Mouse (Mus musculus): ENCODE results near the gene Sgms1. TPM values are rescaled to one million over a fixed set of nuclear protein-coding genes. Genes with fewer than 3 reads are reported as not detected.

The Sgms1 gene
- polyA plus RNA-seq, 1 experiment: 15.8 TPM

DNA sequence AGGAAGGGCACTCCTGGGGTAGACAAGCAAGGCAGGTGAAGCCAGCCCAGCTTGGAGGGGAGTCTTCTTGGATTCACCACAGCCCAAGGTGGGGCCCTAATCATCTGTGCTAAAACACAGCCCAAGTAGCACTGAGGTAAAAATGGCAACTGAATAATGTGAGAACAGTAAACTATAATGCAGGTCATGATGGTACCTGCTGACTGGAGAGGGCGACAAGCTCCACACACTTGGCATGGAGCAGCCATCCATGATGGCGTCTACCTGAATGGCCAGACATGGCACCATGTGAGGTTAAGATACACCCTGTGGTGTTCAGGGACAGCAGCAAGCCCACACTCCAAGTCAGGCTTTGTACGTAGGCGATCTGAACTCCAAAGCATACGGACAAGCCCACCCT, 190.4 kb downstream of the Sgms1 start:
- no peaks in the 10 kb centered on the region for H3K27me3 ChIP-seq (ENCODE audit: control insufficient read depth, insufficient read depth, low read length)
- 96% methylated on average over 5 of the region's 5 CpGs for WGBS
- TF ChIP-seq POLR2A (IDR thresholded peaks at IDR 0.05; ENCODE audit: low read depth, low read length) (no peak), CTCF (IDR thresholded peaks at IDR 0.05; ENCODE audit: extremely low read depth, insufficient read depth, insufficient read length, insufficient replicate concordance) (no peak)
- 0 out of 2 replicates have a peak, but pooled peaks cover 3% of the 10 kb centered on the region for H3K36me3 ChIP-seq (ENCODE audit: control insufficient read depth, insufficient read depth, low read length)
- peaks cover 15% of the 10 kb centered on the region; the same call in 1 of the 2 replicates for H3K4me1 ChIP-seq (ENCODE audit: control insufficient read depth, insufficient read depth, insufficient read length)
- H3K27ac ChIP-seq (ENCODE audit: insufficient read depth, low read length): no peak overlapping the region
- DNase-seq (ENCODE audit: low read depth in 1 of 2, low spot score in 2 of 2): no peak
- H3K4me3 ChIP-seq (ENCODE audit: extremely low read depth, insufficient read depth, insufficient read length): no peak overlapping the region

DNA sequence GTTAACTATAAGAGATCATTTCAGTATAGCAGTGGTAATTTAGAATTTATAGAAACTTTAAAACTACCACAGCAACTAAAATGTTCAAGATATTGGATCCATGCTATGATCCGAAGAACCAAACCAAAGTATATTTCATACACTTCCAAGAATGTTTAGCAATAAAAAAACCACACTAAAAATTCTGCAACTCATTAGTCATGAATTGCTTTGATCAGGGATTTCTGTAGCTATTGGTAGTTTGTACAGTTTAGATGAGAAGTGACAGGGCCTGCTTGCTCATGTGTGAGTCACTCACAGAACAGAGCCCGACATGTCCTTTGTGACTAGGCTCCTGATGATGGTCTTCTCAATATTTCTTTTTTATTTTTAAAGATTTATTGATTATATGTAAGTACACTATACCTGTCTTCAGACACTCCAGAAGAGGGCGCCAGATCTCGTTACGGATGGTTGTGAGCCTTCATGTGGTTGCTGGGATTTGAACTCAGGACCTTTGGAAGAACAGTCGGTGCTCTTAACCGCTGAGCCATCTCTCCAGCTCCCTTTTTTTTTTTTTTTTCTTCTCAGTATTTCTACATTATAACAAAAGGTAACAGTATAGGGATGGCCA, 190.9 kb downstream of the Sgms1 start:
- Histone ChIP-seq H3K4me3 (ENCODE audit: extremely low read depth, insufficient read depth, insufficient read length) (no peak overlapping the region), H3K27me3 (ENCODE audit: control insufficient read depth, insufficient read depth, low read length) (no peaks in the 10 kb centered on the region), H3K27ac (ENCODE audit: insufficient read depth, low read length) (no peak overlapping the region), H3K4me1 (ENCODE audit: control insufficient read depth, insufficient read depth, insufficient read length) (peaks cover 15% of the 10 kb centered on the region; the same call in 1 of the 2 replicates), H3K36me3 (ENCODE audit: control insufficient read depth, insufficient read depth, low read length) (peaks cover 6% of the 10 kb centered on the region; the same call in 1 of the 2 replicates)
- WGBS: 96% methylated on average over 7 of the region's 7 CpGs
- DNase-seq (ENCODE audit: low read depth in 1 of 2, low spot score in 2 of 2): no peak
- TF ChIP-seq CTCF (IDR thresholded peaks at IDR 0.05; ENCODE audit: extremely low read depth, insufficient read depth, insufficient read length, insufficient replicate concordance) (no peak), POLR2A (IDR thresholded peaks at IDR 0.05; ENCODE audit: low read depth, low read length) (no peak)

DNA sequence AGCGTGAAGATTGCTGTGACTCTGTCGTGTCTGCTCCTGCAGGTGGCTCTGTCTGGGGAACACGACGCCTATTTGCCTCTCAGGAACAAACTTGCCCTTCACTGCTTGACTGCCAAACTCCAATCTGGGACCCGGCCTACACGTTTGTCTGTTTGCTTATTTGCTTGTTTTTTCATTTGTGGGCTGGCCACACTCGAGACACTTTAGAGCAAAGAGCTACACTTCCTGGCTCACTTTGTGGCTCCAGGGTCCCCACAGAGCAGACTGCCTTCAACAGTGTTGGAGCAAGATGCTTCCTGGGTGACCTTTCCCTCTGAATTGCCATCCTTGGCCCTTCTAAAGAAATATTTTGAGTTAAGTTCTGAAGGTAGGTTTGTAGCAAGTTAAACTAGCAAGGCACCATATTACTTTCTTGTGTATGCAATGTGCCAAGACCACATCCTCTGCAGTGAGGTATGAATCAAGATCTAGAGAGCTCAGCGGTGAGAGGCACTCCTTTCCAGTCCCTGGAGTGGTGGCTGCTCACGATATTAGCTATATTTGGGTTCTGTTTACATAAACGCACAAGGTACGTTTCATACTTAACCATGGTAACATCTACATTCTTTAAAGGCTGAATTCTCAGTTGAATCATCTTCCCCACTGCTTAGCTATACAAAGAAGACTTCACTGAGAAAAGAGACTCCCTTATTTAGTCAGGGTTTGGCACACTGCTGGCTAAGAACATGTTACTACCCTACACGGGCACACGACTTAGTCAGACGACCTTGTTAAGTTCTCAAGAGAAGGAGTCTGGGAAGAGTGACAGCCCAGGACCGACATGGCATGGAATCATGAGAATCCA, 192.3 kb downstream of the Sgms1 start:
- TF ChIP-seq POLR2A (IDR thresholded peaks at IDR 0.05; ENCODE audit: low read depth, low read length) (no peak), CTCF (IDR thresholded peaks at IDR 0.05; ENCODE audit: extremely low read depth, insufficient read depth, insufficient read length, insufficient replicate concordance) (no peak)
- DNase-seq (ENCODE audit: low read depth in 1 of 2, low spot score in 2 of 2): no peak
- H3K27me3 ChIP-seq (ENCODE audit: control insufficient read depth, insufficient read depth, low read length): no peaks in the 10 kb centered on the region
- WGBS: 63% methylated on average over 15 of the region's 15 CpGs
- peak overlapping the region; percentile 72 for H3K27ac ChIP-seq (ENCODE audit: insufficient read depth, low read length)
- peaks cover 10% of the 10 kb centered on the region; the same call in 1 of the 2 replicates for H3K4me1 ChIP-seq (ENCODE audit: control insufficient read depth, insufficient read depth, insufficient read length)
- no peak overlapping the region for H3K4me3 ChIP-seq (ENCODE audit: extremely low read depth, insufficient read depth, insufficient read length)
- peaks cover 5% of the 10 kb centered on the region; the same call in 1 of the 2 replicates for H3K36me3 ChIP-seq (ENCODE audit: control insufficient read depth, insufficient read depth, low read length)

DNA sequence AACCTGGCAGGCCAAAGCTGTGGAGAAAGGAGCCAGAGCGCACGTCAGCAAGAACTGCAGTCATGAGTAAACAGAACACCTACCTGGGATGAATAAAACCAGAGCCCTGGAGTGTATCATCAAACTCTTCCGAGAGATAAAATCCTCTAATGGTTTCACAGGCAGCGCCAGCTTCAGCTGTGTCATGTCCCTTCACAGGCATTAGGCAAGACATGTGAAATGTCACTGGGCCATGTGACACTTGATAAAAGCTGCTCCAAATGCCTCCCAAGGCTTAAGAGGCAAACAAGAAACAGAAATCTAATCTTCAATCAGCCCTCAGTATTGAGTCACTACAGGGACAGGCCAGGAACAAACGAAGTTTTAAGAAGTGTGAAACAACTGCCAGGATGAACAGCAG, 193.3 kb downstream of the Sgms1 start:
- H3K36me3 ChIP-seq (ENCODE audit: control insufficient read depth, insufficient read depth, low read length): peaks cover 5% of the 10 kb centered on the region; the same call in 1 of the 2 replicates

DNA sequence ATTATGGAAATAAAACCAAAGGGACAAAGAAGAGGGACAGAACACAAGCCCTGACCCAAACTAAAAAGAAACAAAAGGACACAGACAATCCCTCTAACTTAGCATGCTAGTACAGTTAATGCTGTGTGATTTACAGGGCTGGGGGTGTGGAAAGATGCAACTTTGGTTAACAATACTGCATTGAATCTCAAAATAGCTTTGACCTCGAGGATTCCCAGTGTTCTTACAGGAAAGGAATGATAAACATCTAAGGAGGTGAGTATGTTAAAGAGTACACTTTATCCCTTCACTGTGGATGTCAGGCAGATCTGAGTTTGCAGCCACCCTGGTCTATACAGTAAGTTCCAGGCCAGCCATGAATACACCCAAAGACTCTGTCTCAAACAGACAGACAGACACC, 194.7 kb downstream of the Sgms1 start:
- no peaks in the 10 kb centered on the region; the same call in 1 of the 2 replicates for H3K4me1 ChIP-seq (ENCODE audit: control insufficient read depth, insufficient read depth, insufficient read length)
- peaks cover 7% of the 10 kb centered on the region; the same call in 1 of the 2 replicates for H3K36me3 ChIP-seq (ENCODE audit: control insufficient read depth, insufficient read depth, low read length)
- WGBS: 53% methylated on average over 1 of the region's 1 CpGs
- DNase-seq (ENCODE audit: low read depth in 1 of 2, low spot score in 2 of 2): no peak
- H3K27me3 ChIP-seq (ENCODE audit: control insufficient read depth, insufficient read depth, low read length): no peaks in the 10 kb centered on the region
- H3K27ac ChIP-seq (ENCODE audit: insufficient read depth, low read length): no peak overlapping the region
- TF ChIP-seq POLR2A (IDR thresholded peaks at IDR 0.05; ENCODE audit: low read depth, low read length): no peak
- no peak for TF ChIP-seq CTCF (IDR thresholded peaks at IDR 0.05; ENCODE audit: extremely low read depth, insufficient read depth, insufficient read length, insufficient replicate concordance)
- H3K4me3 ChIP-seq (ENCODE audit: extremely low read depth, insufficient read depth, insufficient read length): no peak overlapping the region

More for the DNA sequence above, 193.3 kb downstream of the Sgms1 start:
- Histone ChIP-seq H3K4me3 (ENCODE audit: extremely low read depth, insufficient read depth, insufficient read length) (no peak overlapping the region), H3K4me1 (ENCODE audit: control insufficient read depth, insufficient read depth, insufficient read length) (peaks cover 3% of the 10 kb centered on the region; the same call in 1 of the 2 replicates), H3K27ac (ENCODE audit: insufficient read depth, low read length) (no peak overlapping the region), H3K27me3 (ENCODE audit: control insufficient read depth, insufficient read depth, low read length) (no peaks in the 10 kb centered on the region)
- 73% methylated on average over 5 of the region's 5 CpGs for WGBS
- no peak for DNase-seq (ENCODE audit: low read depth in 1 of 2, low spot score in 2 of 2)
- no peak for TF ChIP-seq POLR2A (IDR thresholded peaks at IDR 0.05; ENCODE audit: low read depth, low read length)
- TF ChIP-seq CTCF (IDR thresholded peaks at IDR 0.05; ENCODE audit: extremely low read depth, insufficient read depth, insufficient read length, insufficient replicate concordance): no peak

DNA sequence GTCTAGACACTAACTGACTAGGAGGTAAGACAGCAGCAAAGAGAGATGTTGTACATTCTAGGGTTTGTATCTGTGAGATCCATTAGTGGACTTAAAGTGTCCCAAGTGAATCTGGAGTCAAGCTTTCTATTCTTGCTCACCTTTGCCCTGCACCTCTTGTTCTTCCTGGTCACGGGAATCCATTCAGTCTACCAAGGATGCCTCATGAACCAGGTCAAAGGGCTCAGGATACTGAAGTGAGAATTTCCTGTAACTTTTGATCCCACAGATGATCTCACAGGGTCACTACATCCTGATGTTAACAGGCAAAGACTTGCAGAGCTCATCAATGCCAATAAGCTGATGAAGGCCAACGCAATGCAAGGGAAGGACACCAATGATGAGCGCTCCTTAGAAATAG, 195.4 kb downstream of the Sgms1 start:
- no peak for DNase-seq (ENCODE audit: low read depth in 1 of 2, low spot score in 2 of 2)
- TF ChIP-seq POLR2A (IDR thresholded peaks at IDR 0.05; ENCODE audit: low read depth, low read length): no peak
- TF ChIP-seq CTCF (IDR thresholded peaks at IDR 0.05; ENCODE audit: extremely low read depth, insufficient read depth, insufficient read length, insufficient replicate concordance): no peak
- Histone ChIP-seq H3K36me3 (ENCODE audit: control insufficient read depth, insufficient read depth, low read length) (peaks cover 7% of the 10 kb centered on the region; the same call in 1 of the 2 replicates), H3K4me1 (ENCODE audit: control insufficient read depth, insufficient read depth, insufficient read length) (peaks cover 4% of the 10 kb centered on the region; the same call in 1 of the 2 replicates), H3K4me3 (ENCODE audit: extremely low read depth, insufficient read depth, insufficient read length) (no peak overlapping the region), H3K27ac (ENCODE audit: insufficient read depth, low read length) (no peak overlapping the region), H3K27me3 (ENCODE audit: control insufficient read depth, insufficient read depth, low read length) (no peaks in the 10 kb centered on the region)
- 91% methylated on average over 3 of the region's 3 CpGs for WGBS
